Mouse (Mus musculus) CH12.LX (cell line): ENCODE data around the gene Irf3. TPM values are rescaled to one million over a fixed set of nuclear protein-coding genes. Genes with fewer than 3 reads are reported as not detected.

Source experiments
- DNase-seq: peaks from one replicate; pipeline ENCODE4 v3.0.0-alpha.2; 2013; ENCODE audit errors: extremely low read depth
- H3K27ac ChIP-seq: 2 replicates; pipeline ENCODE4 v1.5.1; 2012; ENCODE audit warnings: low read depth, mild to moderate bottlenecking, control low read depth, moderate library complexity; ENCODE audit not compliant: insufficient read depth
- H3K27me3 ChIP-seq: replicated peaks from 2 replicates; pipeline ENCODE3; 2012; ENCODE audit warnings: inconsistent platforms
- H3K36me3 ChIP-seq, 2 experiments: replicated peaks in 1 of 2; 2 replicates each; pipeline versions ENCODE3 to v1.6.1; 2012; ENCODE audit warnings: inconsistent platforms in 1 of 2, low read length in 1 of 2, mild to moderate bottlenecking in 1 of 2, mixed read lengths in 1 of 2, moderate library complexity in 1 of 2; ENCODE audit not compliant: control insufficient read depth in 1 of 2, insufficient read depth in 1 of 2
- H3K4me1 ChIP-seq, 2 experiments: 2 replicates each; pipeline ENCODE4 v1.6.1; 2012; ENCODE audit warnings: inconsistent platforms in 1 of 2, moderate library complexity in 1 of 2; ENCODE audit not compliant: insufficient read depth in 2 of 2, control insufficient read depth in 1 of 2
- H3K4me2 ChIP-seq: 2 replicates; pipeline ENCODE4 v1.6.1; 2012; ENCODE audit warnings: low read depth, mild to moderate bottlenecking, control low read depth; ENCODE audit not compliant: poor library complexity, insufficient read depth, severe bottlenecking
- H3K4me3 ChIP-seq, 3 experiments: fragments of 150-350 bp in 1 of 3; sonication (generic) in 1 of 3; replicated peaks in 1 of 3; 2 replicates each; pipeline versions ENCODE3 to v1.5.1; 2011 to 2012; ENCODE audit warnings: low read depth in 2 of 3, low read length in 2 of 3, mild to moderate bottlenecking in 2 of 3, moderate library complexity in 2 of 3, control low read depth in 1 of 3, improper control_type of control experiment in 1 of 3, inconsistent platforms in 1 of 3, mixed read lengths in 1 of 3; ENCODE audit not compliant: poor library complexity in 1 of 3
- H3K79me2 ChIP-seq: replicated peaks from 2 replicates; pipeline ENCODE4 v1.6.1; 2012; ENCODE audit warnings: mild to moderate bottlenecking, moderate library complexity; ENCODE audit not compliant: control insufficient read depth, poor library complexity, insufficient read depth, severe bottlenecking; ENCODE audit errors: extremely low read depth
- H3K9ac ChIP-seq: 2 replicates; pipeline ENCODE4 v1.6.1; 2012; ENCODE audit warnings: low read depth, mild to moderate bottlenecking, control low read depth, moderate library complexity; ENCODE audit not compliant: insufficient read depth
- H3K9me3 ChIP-seq: replicated peaks from 2 replicates; pipeline ENCODE3; 2012; ENCODE audit warnings: low read length, inconsistent platforms, mixed read lengths
- BHLHE40 ChIP-seq: IDR thresholded peaks from 2 replicates; pipeline ENCODE4 v1.6.1; 2011; ENCODE audit warnings: mild to moderate bottlenecking, low read depth, low read length, improper control_type of control experiment
- CHD1 ChIP-seq: IDR thresholded peaks from 2 replicates; pipeline ENCODE4 v1.6.1; 2012; ENCODE audit warnings: low read depth, low read length, improper control_type of control experiment, inconsistent platforms
- CTCF ChIP-seq, 2 experiments: IDR thresholded peaks in 1 of 2; conservative IDR thresholded peaks in 1 of 2; 2 replicates each; pipeline ENCODE4 v1.5.1; 2011 to 2012; ENCODE audit warnings: low read depth in 2 of 2, low read length in 2 of 2, improper control_type of control experiment in 1 of 2, inconsistent platforms in 1 of 2, mild to moderate bottlenecking in 1 of 2, moderate library complexity in 1 of 2
- E2F4 ChIP-seq: IDR thresholded peaks from 2 replicates; pipeline ENCODE4 v1.6.1; 2011; ENCODE audit warnings: low read depth, low read length, improper control_type of control experiment; ENCODE audit not compliant: insufficient replicate concordance
- ELF1 ChIP-seq: IDR thresholded peaks from 2 replicates; pipeline ENCODE4 v1.6.1; 2014; ENCODE audit warnings: low read depth, mild to moderate bottlenecking, inconsistent platforms, low read length, improper control_type of control experiment
- EP300 ChIP-seq: IDR thresholded peaks from 2 replicates; pipeline ENCODE4 v1.6.1; 2011; ENCODE audit warnings: low read length, improper control_type of control experiment
- ETS1 ChIP-seq: conservative IDR thresholded peaks from 2 replicates; pipeline ENCODE4 v1.6.1; 2012; ENCODE audit warnings: low read depth, mild to moderate bottlenecking, inconsistent platforms, low read length, improper control_type of control experiment, moderate library complexity
- HCFC1 ChIP-seq: IDR thresholded peaks from 2 replicates; pipeline ENCODE4 v1.6.1; 2012; ENCODE audit warnings: low read depth, mild to moderate bottlenecking, inconsistent platforms, low read length, improper control_type of control experiment
- IRF4 ChIP-seq: IDR thresholded peaks from 2 replicates; pipeline ENCODE4 v1.6.1; 2014; ENCODE audit warnings: low read depth, mild to moderate bottlenecking, inconsistent platforms, low read length, improper control_type of control experiment
- JUN ChIP-seq: IDR thresholded peaks from 2 replicates; pipeline ENCODE4 v1.6.1; 2011; ENCODE audit warnings: low read depth, mild to moderate bottlenecking, low read length, improper control_type of control experiment, moderate library complexity; ENCODE audit not compliant: insufficient read depth
- MAX ChIP-seq: IDR thresholded peaks from 2 replicates; pipeline ENCODE4 v1.6.1; 2011; ENCODE audit warnings: low read length, improper control_type of control experiment
- MAZ ChIP-seq: IDR thresholded peaks from 2 replicates; pipeline ENCODE4 v1.6.1; 2012; ENCODE audit warnings: low read depth, mild to moderate bottlenecking, inconsistent platforms, low read length, improper control_type of control experiment, moderate library complexity
- MEF2A ChIP-seq: IDR thresholded peaks from 2 replicates; pipeline ENCODE4 v1.6.1; 2014; ENCODE audit warnings: low read depth, mild to moderate bottlenecking, inconsistent platforms, low read length, improper control_type of control experiment, borderline replicate concordance
- MYC ChIP-seq: IDR thresholded peaks from 2 replicates; pipeline ENCODE4 v1.6.1; 2011; ENCODE audit warnings: low read depth, mild to moderate bottlenecking, improper control_type of control experiment, low read length
- NELFE ChIP-seq: IDR thresholded peaks from 2 replicates; pipeline ENCODE4 v1.6.1; 2011; ENCODE audit warnings: low read depth, low read length, improper control_type of control experiment
- POLR2A ChIP-seq: IDR thresholded peaks from 2 replicates; pipeline ENCODE4 v1.6.1; 2011; ENCODE audit warnings: low read depth, mild to moderate bottlenecking, improper control_type of control experiment, low read length
- POLR2AphosphoS2 ChIP-seq: IDR thresholded peaks from 2 replicates; pipeline ENCODE4 v1.6.1; 2011; ENCODE audit warnings: low read depth, low read length, improper control_type of control experiment
- RAD21 ChIP-seq: IDR thresholded peaks from 2 replicates; pipeline ENCODE4 v1.6.1; 2011; ENCODE audit warnings: low read depth, mild to moderate bottlenecking, low read length, improper control_type of control experiment, moderate library complexity
- TBP ChIP-seq: conservative IDR thresholded peaks from 2 replicates; pipeline ENCODE4 v1.6.1; 2011; ENCODE audit warnings: low read depth, low read length, improper control_type of control experiment
- TCF12 ChIP-seq: IDR thresholded peaks from 2 replicates; pipeline ENCODE4 v1.6.1; 2014; ENCODE audit warnings: low read depth, mild to moderate bottlenecking, inconsistent platforms, low read length, improper control_type of control experiment
- UBTF ChIP-seq: IDR thresholded peaks from 2 replicates; pipeline ENCODE4 v1.6.1; 2012; ENCODE audit warnings: low read depth, mild to moderate bottlenecking, inconsistent platforms, low read length, improper control_type of control experiment, moderate library complexity
- USF1 ChIP-seq: IDR thresholded peaks from 2 replicates; pipeline ENCODE4 v1.6.1; 2014; ENCODE audit warnings: low read depth, mild to moderate bottlenecking, inconsistent platforms, low read length, improper control_type of control experiment
- ZKSCAN1 ChIP-seq: IDR thresholded peaks from 2 replicates; pipeline ENCODE4 v1.6.1; 2012; ENCODE audit warnings: low read depth, inconsistent platforms, low read length, improper control_type of control experiment, borderline replicate concordance
- ZNF384 ChIP-seq: IDR thresholded peaks from 2 replicates; pipeline ENCODE4 v1.6.1; 2012; ENCODE audit warnings: low read depth, low read length, improper control_type of control experiment, inconsistent platforms
- dilution Hi-C: fragments of 300-500 bp; cut with MboI; formaldehyde crosslinking; loops from 2 replicates; pipeline ENCODE4 v1.14.3; 2020; ENCODE audit warnings: low sequenced_read_pairs; ENCODE audit not compliant: extremely low pct_unique_long_range_greater_than_20kb, extremely low pct_ligation_motif_present
- in situ Hi-C: fragments of 300-500 bp; cut with MboI; formaldehyde crosslinking; loops from 3 replicates; pipeline ENCODE4 v1.14.3; 2019; ENCODE audit warnings: low sequenced_read_pairs, low pct_ligation_motif_present, low pct_unique_long_range_greater_than_20kb, mixed read lengths
- polyA plus RNA-seq: library from polyadenylated mRNA; unstranded; fragments of >175 nt; gene quantifications from 2 replicates; pipeline ENCODE4 v1.2.1, GENCODE M21; 2012; ENCODE audit warnings: low read depth; ENCODE audit not compliant: insufficient read length
- total RNA-seq, 2 experiments: library from RNA; depleted of rRNA; stranded (reverse); fragments of 300-350 nt in 1 of 2; fragments of >200 nt in 1 of 2; gene quantifications; 2 replicates each; pipeline ENCODE4 v1.2.3; 2012 to 2014

Gene Irf3
- total and polyA plus RNA-seq, 3 experiments, result 33.5 to 79.7 (median 56.5) TPM

GRCm38 (mm10) chr7:45027761-45028160 is 30.3 kb downstream of the Irf3 start:
- H3K79me2 ChIP-seq, result no peaks in the 10 kb centered on the region
- peaks cover 42 to 75% of the 10 kb centered on the region in 2 experiments for H3K36me3 ChIP-seq
- dilution Hi-C loops (no loop called here), in situ Hi-C loops (no loop called here)
- no peaks in the 10 kb centered on the region; a peak in 1 of 4 replicates for H3K4me1 ChIP-seq
- no peak overlapping the region for H3K4me3 ChIP-seq
- no peaks in the 10 kb centered on the region for H3K9me3 ChIP-seq
- DNase-seq, result no peak
- H3K4me2 ChIP-seq, result no peak overlapping the region
- no peak overlapping the region for H3K27ac ChIP-seq
- TF ChIP-seq MAX, result no peak
- TF ChIP-seq JUN, result no peak
- TF ChIP-seq HCFC1, result no peak
- no peak for TF ChIP-seq BHLHE40
- no peak for TF ChIP-seq ZKSCAN1
- TF ChIP-seq MYC, result no peak
- TF ChIP-seq EP300, result no peak
- no peak overlapping the region for H3K9ac ChIP-seq
- no peaks in the 10 kb centered on the region for H3K27me3 ChIP-seq

DNA sequence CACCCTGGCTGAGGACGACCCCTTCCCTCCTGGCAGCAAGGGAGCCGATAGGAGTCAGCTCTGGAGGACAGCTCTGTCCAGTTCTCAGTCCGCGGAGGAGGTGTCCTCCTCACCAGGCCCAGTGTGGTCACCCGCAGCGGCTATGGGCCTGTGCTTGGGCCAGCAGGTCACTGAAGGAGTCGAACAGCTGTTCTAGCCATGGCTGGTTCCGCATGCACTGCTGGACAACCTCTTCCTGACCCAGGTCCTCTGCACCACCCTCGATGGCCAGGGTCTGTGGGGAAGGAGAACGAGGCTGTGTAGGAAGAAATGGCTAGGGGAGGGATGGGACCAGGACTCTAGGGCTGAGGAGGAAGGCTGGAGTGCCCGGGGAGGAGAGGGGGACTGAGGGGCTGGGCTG is 30.9 kb downstream of the Irf3 start:
- TF ChIP-seq EP300 (no peak), MAZ (no peak), TBP (no peak), ZKSCAN1 (no peak), MEF2A (no peak), ELF1 (no peak), POLR2A (no peak)
- TF ChIP-seq, all 38 proteins: peak for 0
- in situ Hi-C loops, result no loop called here
- dilution Hi-C loops, result no loop called here

GRCm38 (mm10) chr7:45029995-45030394 is 32.5 kb downstream of the Irf3 start:
- Histone ChIP-seq H3K36me3 (peaks cover 63 to 90% of the 10 kb centered on the region in 2 experiments), H3K4me1 (no peaks in the 10 kb centered on the region; a peak in 1 of 4 replicates)
- in situ Hi-C loops, result no loop called here

More for the DNA sequence above, 30.9 kb downstream of the Irf3 start:
- no peak for DNase-seq
- Histone ChIP-seq H3K27ac (no peak overlapping the region), H3K27me3 (no peaks in the 10 kb centered on the region), H3K36me3 (peaks cover 47 to 80% of the 10 kb centered on the region in 2 experiments), H3K9ac (no peak overlapping the region), H3K4me2 (no peak overlapping the region), H3K4me1 (no peaks in the 10 kb centered on the region; a peak in 1 of 4 replicates), H3K9me3 (no peaks in the 10 kb centered on the region), H3K79me2 (no peaks in the 10 kb centered on the region), H3K4me3 (no peak overlapping the region)

More at GRCm38 (mm10) chr7:45029995-45030394, 32.5 kb downstream of the Irf3 start:
- Histone ChIP-seq H3K4me2 (no peak overlapping the region), H3K27ac (no peak overlapping the region), H3K4me3 (no peak overlapping the region), H3K27me3 (no peaks in the 10 kb centered on the region), H3K79me2 (no peaks in the 10 kb centered on the region; the same call in 1 of the 2 replicates), H3K9me3 (no peaks in the 10 kb centered on the region), H3K9ac (no peak overlapping the region)
- no peak for TF ChIP-seq NELFE
- TF ChIP-seq MYC, result no peak
- no peak for TF ChIP-seq ZNF384
- TF ChIP-seq USF1, result no peak
- no peak for TF ChIP-seq CHD1
- no peak for TF ChIP-seq CTCF (conservative IDR thresholded peaks at IDR 0.05 in 1 of 2, IDR thresholded peaks at IDR 0.05 in 1 of 2; ENCODE audit: low read depth in 2 of 2, low read length in 2 of 2)
- TF ChIP-seq UBTF, result no peak
- TF ChIP-seq E2F4, result no peak
- no peak for TF ChIP-seq MEF2A
- TF ChIP-seq POLR2AphosphoS2, result no peak
- TF ChIP-seq BHLHE40, result no peak
- TF ChIP-seq TCF12, result no peak
- TF ChIP-seq ETS1, result no peak
- no peak for TF ChIP-seq RAD21
- no peak for TF ChIP-seq IRF4
- TF ChIP-seq ELF1, result no peak
- no peak for TF ChIP-seq EP300
- dilution Hi-C loops, result no loop called here
- DNase-seq, result no peak
